Mouse (Mus musculus) naive thymus-derived CD4-positive, alpha-beta T cell, adult 2 months (primary cell): ENCODE results near the gene Nrxn3.

Experiments used
- DNase-seq: peaks from one replicate; pipeline ENCODE4 v3.0.0-alpha.2; 2011; ENCODE audit warnings: low read depth

Nrxn3 gene

DNA sequence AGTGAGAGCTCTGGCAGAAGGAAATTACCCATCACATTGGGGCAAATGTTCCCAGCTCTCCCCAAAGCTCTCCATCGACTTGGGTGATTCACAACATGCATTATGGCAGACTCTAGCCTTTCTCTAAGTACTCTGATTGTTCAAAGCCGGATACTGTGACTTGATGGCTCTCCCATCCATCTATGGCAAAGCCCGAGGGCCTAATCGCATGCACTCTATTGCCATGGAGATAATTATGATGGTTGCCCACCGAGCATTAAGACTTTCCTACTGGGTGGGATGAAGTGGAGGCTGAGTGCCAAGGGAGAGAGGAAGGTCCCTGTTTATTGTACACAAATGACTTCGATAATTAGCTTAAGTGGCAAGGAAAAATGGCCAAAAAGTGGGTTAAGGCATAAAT lies 793.4 kb downstream of the Nrxn3 start:
- DNase-seq = no peak

- no peak for DNase-seq
Measured at GRCm38 (mm10) chr12:89530679-89531350, 808.1 kb downstream of the Nrxn3 start.

DNA sequence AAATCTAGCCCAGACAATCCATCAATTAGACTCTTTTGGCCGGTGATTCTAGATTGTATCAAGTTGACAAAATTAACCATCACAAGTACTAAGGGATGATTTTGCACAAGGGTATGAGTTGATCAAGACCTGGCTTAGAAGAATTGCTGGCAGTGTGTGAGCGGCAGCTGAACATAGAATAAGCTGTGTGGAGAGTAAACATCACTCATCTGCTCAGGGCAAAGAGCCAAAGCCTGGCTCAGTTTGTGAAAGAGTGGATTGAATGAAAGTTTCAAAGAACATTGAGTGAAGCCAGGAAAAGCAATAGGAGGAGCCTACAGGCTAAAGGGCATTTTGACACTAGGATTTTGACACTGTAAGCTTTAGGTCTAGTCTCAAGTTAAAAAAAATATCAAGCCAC lies 828.6 kb downstream of the Nrxn3 start:
- no peak for DNase-seq

GRCm38 (mm10) chr12:89553223-89553880 lies 830.7 kb downstream of the Nrxn3 start:
- no peak for DNase-seq

DNA sequence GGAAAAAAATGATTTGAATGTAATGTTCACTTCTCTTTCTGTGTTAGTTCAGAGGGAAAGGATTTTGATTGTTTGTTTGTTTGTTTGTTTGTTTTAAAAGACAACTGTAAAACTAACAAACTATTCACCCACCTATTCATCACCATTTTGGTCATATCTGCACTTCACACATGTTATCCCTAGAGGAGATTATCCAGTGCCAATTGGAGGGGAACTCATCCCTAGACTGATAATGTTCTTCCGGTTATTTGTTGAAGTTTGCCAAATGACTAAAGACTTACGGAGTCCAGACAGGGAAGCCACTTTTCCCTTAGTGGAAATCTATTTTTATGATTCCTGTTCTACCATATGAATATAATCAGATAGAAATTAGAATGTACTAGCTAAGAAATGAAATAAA lies 831.5 kb downstream of the Nrxn3 start:
- no peak for DNase-seq

DNA sequence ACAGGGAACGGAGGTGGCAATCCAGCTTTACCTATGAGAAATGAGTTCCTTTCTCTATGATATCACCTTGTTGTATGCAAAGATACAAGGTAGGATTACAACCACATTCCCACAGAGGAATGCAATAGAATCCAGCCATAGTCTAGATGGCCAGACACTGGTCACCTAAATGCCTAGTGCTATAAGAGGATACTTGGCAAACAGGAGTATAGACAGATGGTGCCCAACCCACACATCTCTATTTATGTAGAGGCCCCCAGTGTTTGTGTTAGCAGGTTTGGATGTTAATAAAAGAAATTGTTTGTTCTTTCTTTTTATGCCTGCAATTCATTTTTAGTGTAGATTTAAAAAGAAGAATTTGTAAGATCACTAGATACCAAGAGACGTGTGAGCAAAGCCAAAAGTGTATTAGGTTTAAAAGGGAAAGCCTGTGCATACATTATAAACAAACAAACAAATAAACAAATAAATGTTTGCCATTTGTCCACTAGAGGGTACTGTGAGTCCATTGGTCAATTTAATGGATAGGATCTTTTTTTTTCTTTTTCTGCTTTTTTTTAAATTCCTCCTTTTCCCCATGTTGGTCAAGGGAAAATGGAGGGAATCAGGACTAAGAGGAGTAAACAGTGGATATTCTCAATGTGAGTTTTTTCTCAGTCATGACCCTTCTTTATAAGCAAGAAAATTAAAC lies 832.2 kb downstream of the Nrxn3 start:
- DNase-seq = no peak

DNA sequence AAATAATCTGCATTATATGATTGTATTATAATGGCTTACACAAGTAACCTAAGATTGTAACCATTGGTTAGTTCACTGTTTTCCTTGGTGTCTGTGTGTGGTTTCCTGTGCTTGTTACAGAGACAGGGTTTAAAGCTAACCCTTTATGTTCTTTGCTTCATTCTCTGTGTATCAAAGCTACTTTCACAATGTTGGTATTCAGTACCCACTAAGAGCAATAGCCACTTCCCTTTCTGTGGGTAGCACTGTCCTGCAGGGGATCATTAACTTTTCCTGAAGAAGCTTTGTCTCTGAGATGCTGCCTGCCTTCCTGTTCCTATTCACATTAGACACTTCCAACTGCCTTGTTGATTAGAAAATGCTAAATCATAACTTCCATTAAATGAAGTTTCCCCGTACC lies 836.2 kb downstream of the Nrxn3 start:
- no peak for DNase-seq

DNA sequence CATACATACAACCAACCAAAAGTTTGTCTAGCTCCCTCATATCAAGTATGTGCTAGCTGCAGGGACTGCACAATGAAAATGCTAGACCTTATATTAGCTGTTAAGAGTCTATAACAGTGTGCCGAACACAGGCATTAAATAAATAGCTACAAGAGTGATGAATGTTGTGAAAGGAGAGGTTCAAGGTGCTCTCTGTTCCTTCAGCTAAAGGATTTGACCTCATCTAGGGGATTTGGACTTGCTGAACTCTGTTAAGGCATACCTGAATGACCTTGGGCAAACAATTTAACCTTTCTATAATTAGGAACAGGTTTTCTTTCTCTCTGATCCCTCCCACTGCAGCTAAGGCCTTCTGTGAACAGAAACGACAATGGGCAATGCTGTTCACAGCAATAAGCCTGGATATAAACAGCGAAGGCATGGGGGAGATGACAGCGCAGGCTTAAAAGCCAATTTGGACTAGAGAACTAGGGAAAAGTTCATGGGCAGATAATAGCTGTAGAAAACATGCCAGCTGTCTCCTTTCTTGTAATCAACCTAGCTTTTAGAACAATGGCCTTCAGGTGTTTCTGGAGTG lies 839.4 kb downstream of the Nrxn3 start:
- DNase-seq = no peak

DNA sequence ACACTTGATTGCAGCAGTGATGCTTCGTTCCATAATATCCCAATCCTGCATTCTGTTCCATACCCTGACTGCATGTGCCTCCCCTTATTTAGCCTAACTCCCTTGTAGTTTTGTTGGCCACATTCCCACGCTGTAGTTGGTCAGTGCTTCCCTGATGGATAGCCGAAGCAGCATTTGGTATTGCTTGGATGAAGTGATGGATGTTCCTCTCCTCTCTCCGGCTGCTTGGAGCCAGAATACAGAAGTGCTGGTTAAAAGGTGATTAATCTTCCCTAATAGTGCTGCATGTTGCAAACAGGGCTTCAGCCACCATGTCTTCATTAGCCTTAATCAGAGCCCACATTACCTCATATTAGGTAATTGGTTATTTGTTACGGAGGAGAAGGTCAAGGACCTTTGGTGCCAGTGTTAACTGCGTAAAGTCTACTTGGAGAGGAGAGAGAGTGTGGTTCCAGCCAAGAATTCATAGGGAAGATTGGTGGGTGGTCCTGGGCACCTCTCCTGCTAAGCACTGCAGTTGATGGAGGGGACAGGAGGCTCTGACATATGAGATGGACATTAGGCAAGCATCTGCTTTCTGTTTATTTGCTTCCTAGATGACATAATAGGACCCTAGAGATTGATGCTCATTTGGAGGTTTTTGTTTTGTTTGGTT lies 846.2 kb downstream of the Nrxn3 start:
- DNase-seq = no peak

- DNase-seq = no peak
Measured at GRCm38 (mm10) chr12:89592459-89592858, 869.8 kb downstream of the Nrxn3 start.

DNA sequence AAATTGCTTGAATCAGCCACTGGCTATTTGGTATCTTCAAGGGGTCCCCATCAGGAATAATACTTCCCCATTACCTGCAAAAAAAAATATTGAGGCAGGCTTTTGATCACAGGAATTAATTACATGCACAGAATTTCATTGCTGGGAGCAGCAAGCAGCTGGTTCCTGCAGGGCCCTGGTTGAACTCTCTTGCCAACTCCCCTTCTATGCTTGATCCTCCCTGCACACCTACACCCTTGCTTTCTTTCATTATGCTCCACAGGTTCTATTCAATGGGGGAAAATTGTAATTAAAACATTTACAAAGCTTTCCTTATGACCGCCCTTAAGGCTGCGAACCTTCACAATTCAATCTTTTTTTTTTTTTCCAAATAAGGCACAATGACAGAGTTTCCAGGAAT lies 891.0 kb downstream of the Nrxn3 start:
- no peak for DNase-seq

GRCm38 (mm10) chr12:89625746-89626145 lies 903.1 kb downstream of the Nrxn3 start:
- DNase-seq = no peak

DNA sequence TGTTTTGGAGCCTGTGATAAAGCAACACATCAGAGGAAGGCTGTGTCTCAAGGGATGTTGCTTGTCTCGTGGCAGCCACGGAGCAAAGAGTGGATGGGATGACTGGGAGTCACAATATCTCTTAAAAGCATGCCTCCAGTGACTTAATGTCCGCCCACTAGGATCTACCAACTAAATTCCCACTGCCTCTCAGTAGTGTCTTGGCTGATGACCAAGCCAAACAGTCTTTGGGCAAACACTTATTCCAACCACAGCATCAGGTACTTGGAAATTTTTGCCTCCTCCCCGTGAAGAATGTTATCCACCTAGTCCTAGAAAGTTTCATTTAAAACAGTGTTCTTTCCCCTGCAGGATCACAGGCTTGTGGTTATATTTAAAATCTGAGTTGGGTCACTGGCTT lies 917.4 kb downstream of the Nrxn3 start:
- DNase-seq = no peak

DNA sequence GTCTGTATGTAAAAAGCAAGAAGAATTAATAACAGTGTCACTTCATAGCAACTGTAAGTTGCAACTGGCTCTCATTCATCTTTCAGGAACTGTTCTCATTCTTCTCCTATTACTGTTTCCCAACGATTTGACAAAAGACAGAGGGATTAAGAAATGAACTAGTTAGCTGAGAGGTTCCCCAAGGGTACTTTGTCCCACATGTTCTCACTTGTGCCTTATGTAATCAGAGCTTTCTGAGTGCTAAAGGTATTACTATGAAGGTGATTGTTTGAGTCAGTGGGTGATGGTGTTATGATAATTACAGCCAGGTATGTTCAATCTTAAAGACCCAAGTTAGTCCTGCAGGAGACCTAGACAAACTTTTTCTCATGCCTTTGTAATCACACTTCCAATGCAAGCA lies 918.8 kb downstream of the Nrxn3 start:
- no peak for DNase-seq

GRCm38 (mm10) chr12:89653211-89653610 lies 930.5 kb downstream of the Nrxn3 start:
- no peak for DNase-seq

DNA sequence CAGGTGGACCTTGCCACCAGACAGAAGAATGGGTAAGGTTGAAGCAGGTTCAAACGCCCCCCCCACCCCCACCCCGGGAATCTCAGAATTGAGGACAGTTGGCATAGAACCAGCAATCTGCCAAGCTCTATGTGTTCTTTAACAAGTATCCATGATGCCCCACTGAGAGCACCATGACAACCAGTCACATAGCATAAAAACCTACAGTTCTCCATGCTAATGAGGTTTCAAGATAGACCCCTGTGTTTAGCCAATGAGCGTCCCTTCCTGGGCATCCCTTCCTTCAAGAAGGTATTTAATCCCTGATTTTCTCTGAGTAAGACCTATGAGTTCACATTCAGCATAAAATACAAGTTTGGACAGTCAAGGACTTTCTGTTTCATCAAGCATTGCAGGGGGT lies 938.5 kb downstream of the Nrxn3 start:
- DNase-seq = no peak

DNA sequence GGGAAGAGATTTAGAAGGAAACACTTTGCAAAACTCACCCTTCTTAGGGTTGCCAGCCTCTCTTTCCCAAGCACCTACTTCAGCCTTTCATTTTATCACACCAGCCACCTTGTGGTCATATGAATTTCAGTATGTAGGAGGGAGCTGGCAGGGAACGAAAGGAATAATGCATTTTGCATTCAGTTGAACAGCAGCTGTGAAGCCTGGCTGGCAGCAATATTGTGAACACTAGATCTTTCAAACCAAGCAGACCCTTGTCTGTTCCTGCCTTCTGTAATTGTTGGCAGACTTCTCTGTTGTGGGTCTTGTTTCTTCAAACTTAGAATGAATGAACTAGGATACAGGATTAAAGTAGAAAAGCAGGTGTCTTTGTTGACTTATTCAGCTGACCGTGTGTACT lies 946.2 kb downstream of the Nrxn3 start:
- DNase-seq = no peak

DNA sequence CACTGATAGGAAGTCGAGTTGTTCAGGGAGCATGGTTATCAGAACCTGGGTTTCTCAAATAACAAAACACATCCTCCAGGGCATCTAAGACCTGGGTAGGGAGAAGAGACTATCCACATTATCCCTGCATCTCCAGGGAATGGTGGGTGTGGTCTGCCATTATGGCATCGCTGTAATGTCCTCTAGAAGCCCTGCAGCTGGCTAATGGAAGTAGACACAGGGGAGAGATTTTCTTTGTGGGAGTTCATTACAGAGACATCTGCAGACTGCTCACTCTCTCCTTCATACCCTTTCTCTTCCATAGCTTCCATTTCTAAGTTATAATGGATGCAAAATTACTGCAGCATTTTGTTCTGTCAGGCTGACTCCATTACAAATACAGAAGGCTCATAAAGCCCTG lies 950.1 kb downstream of the Nrxn3 start:
- no peak for DNase-seq

DNA sequence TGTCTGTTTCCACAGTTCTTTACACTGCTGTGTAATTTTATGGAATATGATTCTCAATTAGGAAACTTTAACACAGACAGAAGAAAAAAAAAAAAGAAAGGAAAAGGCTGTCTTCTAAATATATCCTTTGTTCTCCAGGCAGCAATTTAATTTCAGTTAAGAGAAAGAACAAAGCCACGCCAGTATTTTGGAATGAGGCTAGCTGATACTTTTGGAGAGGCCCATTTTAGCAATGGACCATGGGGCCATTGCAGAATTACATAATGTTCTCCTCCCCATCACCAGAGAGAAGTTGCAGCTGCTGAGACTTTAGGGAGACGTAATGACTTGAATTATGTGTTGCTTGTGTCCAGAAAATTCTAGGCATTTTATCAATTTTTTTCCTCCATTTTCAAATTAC lies 963.0 kb downstream of the Nrxn3 start:
- DNase-seq = no peak

GRCm38 (mm10) chr12:89689086-89689485 lies 966.4 kb downstream of the Nrxn3 start:
- DNase-seq = no peak

DNA sequence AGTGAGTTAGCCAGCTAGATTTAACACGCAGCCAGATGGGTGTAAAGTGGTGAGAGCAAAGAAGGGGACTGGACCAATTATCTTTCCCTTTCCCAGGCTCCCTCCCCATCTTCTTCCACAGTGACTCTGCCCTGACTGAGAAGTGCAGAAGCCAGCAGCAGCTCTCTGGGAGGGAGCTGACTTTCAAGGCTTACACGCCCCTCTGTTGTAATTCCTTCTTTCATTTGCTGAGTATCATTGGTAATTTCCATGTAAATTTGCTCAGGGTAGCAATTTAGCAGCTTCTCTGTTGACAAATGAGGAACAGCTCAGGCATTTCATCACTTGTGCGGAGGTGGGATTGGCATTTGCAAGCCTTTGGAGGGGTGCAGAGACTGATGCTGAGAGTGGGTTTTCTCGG lies 976.8 kb downstream of the Nrxn3 start:
- DNase-seq = no peak

GRCm38 (mm10) chr12:89700937-89701458 lies 978.3 kb downstream of the Nrxn3 start:
- no peak for DNase-seq
